Mouse (Mus musculus) regulatory T cell (primary cell): Measurements from ENCODE around the gene Adrm1.

Source experiments
- in situ Hi-C: fragments of 300-600 bp; cut with MboI, MseI; formaldehyde crosslinking; loops from one replicate; pipeline ENCODE4 v1.15.1; 2025; ENCODE audit warnings: high pct_unique_total_duplicates

Adrm1 gene

GRCm38 (mm10) chr2:180218241-180218640 lies 47.0 kb downstream of the Adrm1 start:
- in situ Hi-C loops, result no loop called here

DNA sequence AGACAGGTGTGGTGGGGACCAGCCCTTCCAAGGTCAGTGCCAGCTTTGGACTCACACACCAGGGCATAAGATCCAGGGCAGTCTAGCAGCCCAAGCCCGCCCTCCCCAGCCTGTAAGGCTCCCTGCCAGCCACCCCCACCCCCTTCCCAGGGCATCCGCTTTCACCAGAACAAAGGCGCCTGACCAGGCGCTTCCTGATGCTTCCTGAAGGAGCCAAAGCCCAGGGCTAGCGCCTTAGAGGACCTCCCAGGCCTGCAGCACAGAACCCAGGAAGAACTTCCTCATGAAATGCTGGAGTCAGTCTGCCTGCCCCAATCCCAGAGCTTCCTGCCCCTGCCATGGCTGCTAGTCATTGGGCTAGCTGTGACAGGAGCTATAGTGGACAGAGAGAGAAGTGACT lies 47.4 kb downstream of the Adrm1 start:
- in situ Hi-C loops, result no loop called here

- in situ Hi-C loops, result no loop called here
Observed at GRCm38 (mm10) chr2:180219145-180219943, 48.1 kb downstream of the Adrm1 start.

DNA sequence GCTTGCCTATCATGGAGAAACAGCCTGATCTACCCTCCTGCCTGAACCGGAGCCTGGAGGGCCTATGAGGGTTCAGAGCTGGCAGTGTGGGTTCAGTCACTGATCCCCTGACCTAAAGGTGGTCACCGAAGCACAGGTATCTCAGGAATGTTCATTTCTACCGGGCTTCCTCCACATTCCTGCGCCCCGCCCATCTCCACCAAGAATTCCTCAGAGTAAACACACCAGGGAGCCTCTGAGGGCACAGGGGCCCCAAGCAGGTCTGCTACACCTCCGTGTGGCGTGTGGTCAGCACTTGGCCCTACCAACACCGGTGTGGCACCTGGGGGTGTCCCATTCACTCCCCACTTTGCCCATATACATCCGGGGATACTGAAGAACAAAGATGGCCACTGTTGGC lies 48.9 kb downstream of the Adrm1 start:
- in situ Hi-C loops, result loop anchor here (10.0 kb wide), 1 partner anchor 1545 kb away; the partner anchor contains the start of gene Myt1

- in situ Hi-C loops, result loop anchor here (10.0 kb wide), 1 partner anchor 1544 kb away; the partner anchor contains the start of gene Myt1
Observed at GRCm38 (mm10) chr2:180221051-180221450, 49.8 kb downstream of the Adrm1 start.

GRCm38 (mm10) chr2:180222250-180222649 lies 51.0 kb downstream of the Adrm1 start:
- in situ Hi-C loops, result loop anchor here (10.0 kb wide), 1 partner anchor 1543 kb away; the partner anchor contains the start of gene Myt1

GRCm38 (mm10) chr2:180224647-180225043 lies 53.4 kb downstream of the Adrm1 start:
- in situ Hi-C loops, result loop anchor here (10.0 kb wide), 1 partner anchor 1540 kb away; the partner anchor contains the start of gene Myt1

- in situ Hi-C loops, result loop anchor here (10.0 kb wide), 1 partner anchor 1540 kb away; the partner anchor contains the start of gene Myt1
Observed at GRCm38 (mm10) chr2:180225044-180225761, 53.9 kb downstream of the Adrm1 start.
